8 mouse cellular contexts compared by ENCODE assay signal in genomic region chr6:31664495-31664894, GRCm38 (mm10).
DNase-seq lines count a peak whose midpoint lies in the region; ATAC-seq and TF ChIP-seq lines count a peak whose summit lies in the region.

No protein-coding gene starts in this region.

- TF ChIP-seq EP300 in heart, postnatal 0 days (IDR thresholded peaks at IDR 0.05; ENCODE audit: low read depth): no peak
- TF ChIP-seq EP300 in liver, embryonic 14.5 days (IDR thresholded peaks at IDR 0.05; ENCODE audit: low read depth): no peak

- H3K4me1 ChIP-seq in embryonic facial prominence, embryonic 10.5 days: peaks cover 21% of the 10 kb centered on the region
- H3K4me1 ChIP-seq in heart, postnatal 0 days (ENCODE audit: control insufficient read depth, insufficient read depth): no peaks in the 10 kb centered on the region
- peaks cover 11 to 12% of the 10 kb centered on the region in 2 experiments for H3K4me1 ChIP-seq in liver, embryonic 14.5 days (replicated peaks; ENCODE audit: control insufficient read depth in 2 of 2, insufficient read depth in 2 of 2, low read length in 1 of 2)
- H3K4me1 ChIP-seq in neural tube, embryonic 12.5 days: no peaks in the 10 kb centered on the region; the same call in 1 of the 2 replicates
- no peaks in the 10 kb centered on the region for H3K4me1 ChIP-seq in testis, adult 2 months (ENCODE audit: control insufficient read depth, insufficient read depth, low read length)

- H3K9me3 ChIP-seq in embryonic facial prominence, embryonic 10.5 days: no peaks in the 10 kb centered on the region
- H3K9me3 ChIP-seq in heart, postnatal 0 days (replicated peaks; ENCODE audit: control insufficient read depth, low read length): 0 out of 2 replicates have a peak, but pooled peaks cover 2% of the 10 kb centered on the region
- no peaks in the 10 kb centered on the region for H3K9me3 ChIP-seq in liver, embryonic 14.5 days (ENCODE audit: control insufficient read depth, low read length)
- no peaks in the 10 kb centered on the region for H3K9me3 ChIP-seq in neural tube, embryonic 12.5 days

- no peaks in the 10 kb centered on the region for H3K36me3 ChIP-seq in embryonic facial prominence, embryonic 10.5 days (replicated peaks)
- H3K36me3 ChIP-seq in heart, postnatal 0 days (replicated peaks; ENCODE audit: control insufficient read depth, insufficient read depth, low read length): no peaks in the 10 kb centered on the region
- H3K36me3 ChIP-seq in liver, embryonic 14.5 days (replicated peaks; ENCODE audit: control insufficient read depth, insufficient read depth, low read depth): no peaks in the 10 kb centered on the region
- no peaks in the 10 kb centered on the region for H3K36me3 ChIP-seq in neural tube, embryonic 12.5 days
- H3K36me3 ChIP-seq in testis, adult 2 months (ENCODE audit: control insufficient read depth, insufficient read depth, low read length): no peaks in the 10 kb centered on the region

- no peak overlapping the region for H3K4me3 ChIP-seq in embryonic facial prominence, embryonic 10.5 days
- H3K4me3 ChIP-seq in heart, postnatal 0 days (ENCODE audit: low read depth, low read length): no peak overlapping the region
- no peak overlapping the region for H3K4me3 ChIP-seq in liver, embryonic 14.5 days (ENCODE audit: insufficient read depth in 1 of 2, low read depth in 2 of 2, low read length in 2 of 2)
- no peak overlapping the region for H3K4me3 ChIP-seq in neural tube, embryonic 12.5 days
- H3K4me3 ChIP-seq in testis, adult 2 months (ENCODE audit: control insufficient read depth, low read depth, low read length): no peak overlapping the region

- WGBS in embryonic facial prominence, embryonic 10.5 days: 24% methylated on average over 7 of the region's 7 CpGs
- WGBS in heart, postnatal 0 days: 23% methylated on average over 7 of the region's 7 CpGs
- 19% methylated on average over 7 of the region's 7 CpGs for WGBS in liver, embryonic 14.5 days (ENCODE audit: insufficient replicate concordance)
- WGBS in neural tube, embryonic 12.5 days: 20% methylated on average over 7 of the region's 7 CpGs

- H3K27ac ChIP-seq in embryonic facial prominence, embryonic 10.5 days (replicated peaks): no peak overlapping the region
- no peak overlapping the region for H3K27ac ChIP-seq in heart, postnatal 0 days (ENCODE audit: low read depth)
- H3K27ac ChIP-seq in liver, embryonic 14.5 days: no peak overlapping the region
- H3K27ac ChIP-seq in neural tube, embryonic 12.5 days: no peak overlapping the region
- H3K27ac ChIP-seq in testis, adult 2 months (ENCODE audit: control insufficient read depth, insufficient read depth, low read depth, low read length): no peak overlapping the region

- ATAC-seq in heart, postnatal 0 days (ENCODE audit: insufficient read depth, low read depth): peak; percentile 47; the same call in 1 of the 2 replicates
- peak; percentile 47; the same call in 1 of the 2 replicates for ATAC-seq in liver, embryonic 14.5 days (ENCODE audit: insufficient read depth)
- ATAC-seq in neural tube, embryonic 12.5 days (ENCODE audit: low FRiP score, low read depth): peak; percentile 59; the same call in 1 of the 2 replicates

- H3K27me3 ChIP-seq in embryonic facial prominence, embryonic 10.5 days (replicated peaks; ENCODE audit: low read depth, poor library complexity, severe bottlenecking): peaks cover 12% of the 10 kb centered on the region; the same call in 1 of the 2 replicates
- 0 out of 2 replicates have a peak, but pooled peaks cover 2% of the 10 kb centered on the region for H3K27me3 ChIP-seq in heart, postnatal 0 days (ENCODE audit: control insufficient read depth, insufficient read depth, low read length)
- H3K27me3 ChIP-seq in liver, embryonic 14.5 days (ENCODE audit: control insufficient read depth, insufficient read depth, low read length): no peaks in the 10 kb centered on the region
- H3K27me3 ChIP-seq in neural tube, embryonic 12.5 days (replicated peaks): no peaks in the 10 kb centered on the region
- H3K27me3 ChIP-seq in testis, adult 2 months (ENCODE audit: control insufficient read depth, insufficient read depth, low read length): no peaks in the 10 kb centered on the region

- TF ChIP-seq POLR2A in testis, adult 2 months (IDR thresholded peaks at IDR 0.05; ENCODE audit: control insufficient read depth, low read depth, low read length): no peak

- H3K9ac ChIP-seq in heart, postnatal 0 days (replicated peaks; ENCODE audit: low read depth, low read length): no peak overlapping the region
- no peak overlapping the region for H3K9ac ChIP-seq in liver, embryonic 14.5 days (replicated peaks)
- no peak overlapping the region for H3K9ac ChIP-seq in neural tube, embryonic 12.5 days

- H3K4me2 ChIP-seq in heart, postnatal 0 days (ENCODE audit: low read depth, low read length): no peak overlapping the region
- H3K4me2 ChIP-seq in liver, embryonic 14.5 days (ENCODE audit: low read depth): no peak overlapping the region
- H3K4me2 ChIP-seq in neural tube, embryonic 12.5 days (replicated peaks): no peak overlapping the region

- TF ChIP-seq CTCF in heart, postnatal 0 days (IDR thresholded peaks at IDR 0.05; ENCODE audit: low read depth): peak; percentile 93
- peak; percentile 98 for TF ChIP-seq CTCF in liver, embryonic 14.5 days (IDR thresholded peaks at IDR 0.05; ENCODE audit: low read depth)
- peak; percentile 93; the same call in 1 of the 2 replicates for TF ChIP-seq CTCF in testis, adult 2 months (IDR thresholded peaks at IDR 0.05; ENCODE audit: control insufficient read depth, insufficient read depth, insufficient replicate concordance, low read depth, low read length)

- peak; percentile 58 to 61 for DNase-seq in B cell, adult 2 months
- peak; percentile 73 for DNase-seq in adrenal gland, postnatal 25 days
- DNase-seq in embryonic facial prominence, embryonic 10.5 days (ENCODE audit: low spot score): peak; percentile 77
- peak; percentile 56 for DNase-seq in heart, postnatal 0 days (ENCODE audit: low spot score)
- DNase-seq in kidney, postnatal 36 days: peak; percentile 55 to 84
- DNase-seq in liver, embryonic 14.5 days (ENCODE audit: low read depth in 3 of 3, low spot score in 3 of 3): peak in 1 of 3 experiments; percentile 39
